Mouse (Mus musculus) granulocyte monocyte progenitor cell, adult 5-6 weeks (primary cell): ENCODE results near the gene Gm9999. TPM values are rescaled to one million over a fixed set of nuclear protein-coding genes. Genes with fewer than 3 reads are reported as not detected.
"Not testable (repeated sequence)": the region's sequence is repeated elsewhere in the genome, so short reads cannot be mapped to it uniquely, and the experiment has no call there.

Source experiments
- ATAC-seq: replicated peaks from 2 replicates; pipeline ENCODE4 v1.8.0; 2016; ENCODE audit warnings: mild to moderate bottlenecking, moderate TSS enrichment, inconsistent platforms; ENCODE audit not compliant: poor library complexity, severe bottlenecking
- total RNA-seq, 2 experiments: library from RNA; stranded (forward) in 1 of 2; stranded (reverse) in 1 of 2; fragments of 200-712, 200-1000 nt in 1 of 2; fragments of >200 nt in 1 of 2; fragmentation: Nextera tagmentation in 1 of 2; gene quantifications; 2 replicates each; pipeline ENCODE4 v1.2.3; 2014 to 2017

The Gm9999 gene
- total RNA-seq, 2 experiments from 2014 or later: not detected

DNA sequence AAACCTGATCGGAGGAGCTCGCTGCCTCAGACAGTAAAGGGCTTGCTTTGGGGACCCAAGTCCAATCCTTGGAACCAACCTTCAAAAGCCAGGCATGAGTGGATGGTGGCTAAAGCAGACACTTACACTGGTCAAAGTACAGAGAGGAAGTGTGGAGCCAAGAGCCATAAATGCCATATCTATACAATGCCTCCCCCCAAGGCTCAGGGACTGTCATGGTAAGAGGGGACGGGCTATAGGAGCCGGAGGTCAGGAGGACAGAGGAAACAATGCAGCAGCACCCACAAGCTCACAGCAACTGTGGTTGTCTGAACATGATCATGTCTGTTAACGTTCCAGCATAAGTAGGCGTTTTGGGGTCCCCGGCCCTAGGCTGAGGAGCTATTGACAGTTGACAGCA, 41.1 kb downstream of the Gm9999 start:
- no peak for ATAC-seq

DNA sequence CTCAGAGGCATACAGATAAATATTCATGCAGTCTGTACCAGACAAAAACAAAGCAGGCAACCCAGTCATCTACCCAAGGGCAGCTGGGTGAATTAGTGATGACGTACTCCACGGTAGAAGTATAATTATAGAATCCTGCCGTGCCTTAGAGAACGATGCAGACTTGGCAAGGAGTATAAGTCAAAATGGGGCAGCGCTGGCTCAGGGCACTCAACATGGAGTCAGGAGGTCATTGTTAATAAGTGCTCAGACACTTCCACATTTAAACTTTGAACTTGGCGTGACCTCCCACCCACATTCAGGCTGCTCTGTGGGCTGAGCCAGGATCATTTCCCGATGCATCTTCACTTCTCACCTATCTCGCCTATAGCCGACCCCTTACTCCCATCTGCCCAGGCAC, 42.0 kb downstream of the Gm9999 start:
- ATAC-seq: no peak

DNA sequence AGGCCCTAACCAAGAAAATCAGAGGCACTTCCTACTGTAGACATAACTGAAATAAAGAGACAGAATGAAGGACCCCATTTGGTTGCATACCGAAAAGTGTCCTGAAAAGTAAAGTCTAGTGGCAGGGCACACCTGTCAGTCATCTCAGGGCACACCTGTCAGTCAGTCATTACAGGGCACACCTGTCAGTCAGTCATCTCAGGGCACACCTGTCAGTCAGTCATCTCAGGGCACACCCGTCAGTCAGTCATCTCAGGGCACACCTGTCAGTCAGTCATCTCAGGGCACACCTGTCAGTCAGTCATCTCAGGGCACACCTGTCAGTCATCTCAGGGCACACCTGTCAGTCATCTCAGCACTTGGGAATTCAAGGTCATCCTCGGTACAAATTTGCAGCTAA, 43.5 kb downstream of the Gm9999 start:
- ATAC-seq: not testable (repeated sequence)

DNA sequence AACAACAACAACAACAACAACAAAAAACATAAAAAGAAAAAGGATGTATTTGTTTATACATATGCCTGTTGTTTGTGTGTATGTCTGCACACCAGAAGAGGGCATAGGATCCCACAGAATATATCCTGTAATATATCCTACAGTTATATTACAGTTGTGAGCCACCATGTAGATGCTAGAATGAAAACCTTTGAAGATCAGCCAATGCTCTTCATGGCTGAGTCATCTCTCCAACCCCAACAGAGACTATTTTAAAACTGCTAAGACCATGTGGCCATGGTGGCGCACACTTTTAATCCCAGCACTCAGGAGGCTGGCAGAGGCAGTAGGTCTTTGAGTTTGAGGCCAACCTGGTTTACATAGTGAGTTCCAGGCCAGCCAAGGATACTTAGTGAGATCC, 44.1 kb downstream of the Gm9999 start:
- ATAC-seq: no peak

DNA sequence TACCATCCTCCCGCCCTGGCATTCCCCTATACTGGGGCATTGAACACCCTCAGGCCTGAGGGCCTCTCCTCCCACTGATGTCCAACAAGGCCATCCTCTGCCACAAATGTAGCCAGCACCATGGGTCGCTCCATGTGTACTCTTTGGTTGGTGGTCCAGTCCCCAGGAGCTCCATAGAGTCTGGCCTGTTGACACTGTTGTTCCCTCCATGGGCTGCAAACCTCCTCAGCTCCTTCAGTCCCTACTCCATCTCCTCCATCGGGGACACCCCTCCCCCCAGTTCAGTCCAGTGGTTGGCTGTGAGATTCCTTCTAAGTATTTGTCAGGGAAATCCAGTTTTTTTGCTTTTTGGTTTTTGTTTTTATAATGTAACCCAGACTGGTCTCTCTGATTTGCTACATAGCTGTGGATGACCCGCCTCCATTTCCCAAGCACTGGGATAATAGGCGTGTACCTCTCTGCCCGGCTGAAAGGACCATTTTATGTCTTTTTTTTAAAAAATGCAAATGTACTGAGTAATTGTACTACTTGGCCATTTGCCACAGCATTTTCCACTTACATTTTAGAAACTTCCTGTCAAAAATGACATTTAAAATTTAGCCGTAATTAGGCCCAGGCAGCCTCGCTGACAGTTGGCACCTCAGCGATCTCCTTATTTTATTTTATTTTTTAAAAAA, 47.3 kb downstream of the Gm9999 start:
- ATAC-seq: no peak

DNA sequence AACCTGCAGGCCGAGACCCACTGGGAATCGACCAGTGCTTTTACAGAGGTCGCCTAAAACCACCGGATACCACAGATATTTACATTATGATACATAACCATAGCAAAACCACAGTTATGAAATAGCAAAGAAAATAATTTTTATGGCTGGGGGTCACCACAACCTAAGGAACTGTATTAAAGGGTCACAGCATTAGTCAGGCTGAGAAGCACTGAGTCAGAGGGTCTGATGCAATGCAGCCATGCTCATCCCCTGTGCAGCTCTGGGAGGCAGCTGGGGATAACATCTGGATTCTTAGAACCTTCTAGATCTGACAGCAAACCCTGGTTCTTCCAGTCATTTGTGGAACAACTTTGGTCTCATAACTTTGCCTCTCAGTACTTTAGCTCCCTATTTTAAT, 48.0 kb downstream of the Gm9999 start:
- ATAC-seq: peak; percentile 90

DNA sequence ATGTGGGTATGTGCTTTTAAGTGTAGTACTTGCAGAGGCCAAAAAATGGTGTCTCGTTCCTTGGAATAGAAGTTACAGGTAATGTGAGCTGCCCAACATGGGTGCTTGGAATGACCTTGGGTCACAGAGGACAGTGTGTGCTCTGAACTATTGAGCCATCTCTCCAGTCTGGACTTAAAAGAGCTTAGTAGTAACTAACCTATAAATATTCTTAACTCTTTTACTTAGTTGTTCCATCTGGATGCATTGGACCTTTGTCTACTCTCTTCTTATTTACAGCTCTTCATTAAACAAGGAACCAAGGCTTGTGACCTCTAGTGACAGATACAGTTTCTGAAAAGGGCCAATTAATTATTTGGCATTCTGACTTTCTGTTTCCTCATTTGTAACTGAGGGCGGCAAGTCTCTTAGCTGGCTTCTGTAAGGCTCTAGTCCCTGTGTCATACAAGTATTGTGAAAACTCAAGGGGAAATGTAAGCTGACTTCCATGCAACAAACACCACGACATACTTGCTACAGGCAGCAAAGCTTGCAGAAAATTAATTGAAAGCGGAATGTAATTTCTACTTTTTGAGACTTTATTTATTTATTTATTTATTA, 51.5 kb downstream of the Gm9999 start:
- ATAC-seq: peak; percentile 64

DNA sequence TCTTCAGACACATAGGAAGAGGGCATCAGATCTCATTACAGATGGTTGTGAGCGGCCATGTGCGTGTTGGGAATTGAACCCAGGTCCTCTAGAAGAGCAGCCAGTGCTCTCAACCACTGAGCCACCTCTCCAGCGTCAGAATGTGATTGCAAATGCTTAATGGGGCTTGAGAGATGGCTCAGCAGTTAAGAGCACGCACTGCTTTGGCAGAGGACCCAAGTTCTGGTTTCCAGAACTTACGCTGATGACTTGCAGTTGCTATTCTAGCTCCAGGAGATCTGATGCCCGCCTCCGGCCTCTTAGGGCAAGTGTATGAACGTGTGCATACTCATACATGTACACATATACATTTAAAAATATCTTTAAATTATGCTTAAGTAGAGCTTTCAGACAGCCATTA, 52.0 kb downstream of the Gm9999 start:
- no peak for ATAC-seq

Other genes with a start within 250 kb of the Gm9999 start
- not detected in 2 replicates for gene Saa1, start 240.6 kb upstream of the Gm9999 start, total RNA-seq (2014; fragmentation: Nextera tagmentation)
- not detected in 2 replicates for gene Saa1, start 240.6 kb upstream of the Gm9999 start, total RNA-seq (2017)
- not detected in 2 replicates for gene Saa2, start 231.8 kb upstream of the Gm9999 start, total RNA-seq (2014; fragmentation: Nextera tagmentation)
- not detected in 2 replicates for gene Saa2, start 231.8 kb upstream of the Gm9999 start, total RNA-seq (2017)
- 17.0 and 32.8 TPM in 2 replicates for gene Hps5, start 187.5 kb upstream of the Gm9999 start, total RNA-seq (2014; fragmentation: Nextera tagmentation)
- gene Hps5, start 187.5 kb upstream of the Gm9999 start, total RNA-seq (2017): 19.1 and 27.6 TPM in 2 replicates
- 30.3 and 46.6 TPM in 2 replicates for gene Gtf2h1, start 187.5 kb upstream of the Gm9999 start, total RNA-seq (2014; fragmentation: Nextera tagmentation)
- 67.0 and 83.9 TPM in 2 replicates for gene Gtf2h1, start 187.5 kb upstream of the Gm9999 start, total RNA-seq (2017)
- gene Ldha, start 142.1 kb upstream of the Gm9999 start, total RNA-seq (2014; fragmentation: Nextera tagmentation): 641 and 708 TPM in 2 replicates
- gene Ldha, start 142.1 kb upstream of the Gm9999 start, total RNA-seq (2017): 507 and 538 TPM in 2 replicates
- gene Ldhc, start 122.4 kb upstream of the Gm9999 start, total RNA-seq (2014; fragmentation: Nextera tagmentation): 3.5 TPM in 1 of 2 replicates, not detected in the other
- 1.2 TPM in 1 of 2 replicates, not detected in the other for gene Ldhc, start 122.4 kb upstream of the Gm9999 start, total RNA-seq (2017)
- gene Tsg101, start 63.6 kb upstream of the Gm9999 start, total RNA-seq (2014; fragmentation: Nextera tagmentation): 79.0 and 140 TPM in 2 replicates
- gene Tsg101, start 63.6 kb upstream of the Gm9999 start, total RNA-seq (2017): 33.1 and 43.8 TPM in 2 replicates
- 8.7 and 13.5 TPM in 2 replicates for gene Uevld, start 25.1 kb upstream of the Gm9999 start, total RNA-seq (2014; fragmentation: Nextera tagmentation)
- gene Uevld, start 25.1 kb upstream of the Gm9999 start, total RNA-seq (2017): 9.8 and 12.9 TPM in 2 replicates
- gene Spty2d1, start 24.8 kb downstream of the Gm9999 start, total RNA-seq (2014; fragmentation: Nextera tagmentation): 18.9 and 24.6 TPM in 2 replicates
- gene Spty2d1, start 24.8 kb downstream of the Gm9999 start, total RNA-seq (2017): 24.6 and 26.6 TPM in 2 replicates
- 1.8 and 4.2 TPM in 2 replicates for gene Tmem86a, start 67.0 kb downstream of the Gm9999 start, total RNA-seq (2014; fragmentation: Nextera tagmentation)
- 0.99 and 2.7 TPM in 2 replicates for gene Tmem86a, start 67.0 kb downstream of the Gm9999 start, total RNA-seq (2017)
- not detected in 2 replicates for gene Ptpn5, start 150.1 kb downstream of the Gm9999 start, total RNA-seq (2014; fragmentation: Nextera tagmentation)
- gene Ptpn5, start 150.1 kb downstream of the Gm9999 start, total RNA-seq (2017): not detected in 2 replicates
- not detected in 2 replicates for gene Mrgpra6, start 221.3 kb downstream of the Gm9999 start, total RNA-seq (2014; fragmentation: Nextera tagmentation)
- gene Mrgpra6, start 221.3 kb downstream of the Gm9999 start, total RNA-seq (2017): not detected in 2 replicates